Mouse (Mus musculus) kidney, embryonic 14.5 days (tissue): ENCODE data around the gene Prkce. TPM values are rescaled to one million over a fixed set of nuclear protein-coding genes. Genes with fewer than 3 reads are reported as not detected.

Experiments used
- ATAC-seq: fragments of 200-750 bp; cut with Nextera tagmentation; 2 replicates; pipeline ENCODE4 v1.8.0; 2017; ENCODE audit warnings: moderate number of reproducible peaks, mild to moderate bottlenecking, moderate TSS enrichment, moderate library complexity; ENCODE audit not compliant: low FRiP score, low TSS enrichment
- H3K27ac ChIP-seq: fragments of 300-500 bp; sonication (generic); 2 replicates; pipeline ENCODE4 v1.5.1; 2014; ENCODE audit warnings: low read depth, mild to moderate bottlenecking, low read length, moderate library complexity, mixed read lengths
- H3K27me3 ChIP-seq: fragments of 300-500 bp; sonication (generic); 2 replicates; pipeline ENCODE4 v1.6.1; 2014; ENCODE audit warnings: mild to moderate bottlenecking, low read length; ENCODE audit not compliant: control insufficient read depth, insufficient read depth
- H3K36me3 ChIP-seq: fragments of 300-500 bp; sonication (generic); 2 replicates; pipeline ENCODE4 v1.6.1; 2014; ENCODE audit warnings: low read length, mixed read lengths; ENCODE audit not compliant: control insufficient read depth, insufficient read depth
- H3K4me1 ChIP-seq: fragments of 300-500 bp; sonication (generic); 2 replicates; pipeline ENCODE4 v1.6.1; 2014; ENCODE audit warnings: low read length, mixed read lengths; ENCODE audit not compliant: control insufficient read depth, insufficient read depth
- H3K4me2 ChIP-seq: fragments of 300-500 bp; sonication (generic); replicated peaks from 2 replicates; pipeline ENCODE4 v1.6.1; 2014; ENCODE audit warnings: low read depth, mild to moderate bottlenecking, low read length
- H3K4me3 ChIP-seq: fragments of 300-500 bp; sonication (generic); 2 replicates; pipeline ENCODE4 v1.5.1; 2014; ENCODE audit warnings: mild to moderate bottlenecking, low read length
- H3K9ac ChIP-seq: fragments of 300-500 bp; sonication (generic); 2 replicates; pipeline ENCODE4 v1.6.1; 2014; ENCODE audit warnings: low read depth, mild to moderate bottlenecking, low read length, moderate library complexity
- H3K9me3 ChIP-seq: fragments of 300-500 bp; sonication (generic); 2 replicates; pipeline ENCODE4 v1.6.1; 2016; ENCODE audit warnings: low read length; ENCODE audit not compliant: control insufficient read depth
- WGBS: fragments of 180-500 bp; shearing (Covaris S2); extraction: QIAGEN DNeasy Blood & Tissue Kit; methylation state at CpG from one replicate; pipeline ENCODE4 v1.1.7; 2014; 5-methylcytosine and 5-hydroxymethylcytosine counted together
- polyA plus RNA-seq: library from polyadenylated mRNA; unstranded; fragments of >200 nt; fragmentation: Nextera tagmentation; extraction: Ambion mirVana; gene quantifications from 2 replicates; pipeline ENCODE4 v1.2.1, GENCODE M21; 2014

Prkce gene
- polyA plus RNA-seq, 1 experiment from 2014 or later, result 8.8 TPM

DNA sequence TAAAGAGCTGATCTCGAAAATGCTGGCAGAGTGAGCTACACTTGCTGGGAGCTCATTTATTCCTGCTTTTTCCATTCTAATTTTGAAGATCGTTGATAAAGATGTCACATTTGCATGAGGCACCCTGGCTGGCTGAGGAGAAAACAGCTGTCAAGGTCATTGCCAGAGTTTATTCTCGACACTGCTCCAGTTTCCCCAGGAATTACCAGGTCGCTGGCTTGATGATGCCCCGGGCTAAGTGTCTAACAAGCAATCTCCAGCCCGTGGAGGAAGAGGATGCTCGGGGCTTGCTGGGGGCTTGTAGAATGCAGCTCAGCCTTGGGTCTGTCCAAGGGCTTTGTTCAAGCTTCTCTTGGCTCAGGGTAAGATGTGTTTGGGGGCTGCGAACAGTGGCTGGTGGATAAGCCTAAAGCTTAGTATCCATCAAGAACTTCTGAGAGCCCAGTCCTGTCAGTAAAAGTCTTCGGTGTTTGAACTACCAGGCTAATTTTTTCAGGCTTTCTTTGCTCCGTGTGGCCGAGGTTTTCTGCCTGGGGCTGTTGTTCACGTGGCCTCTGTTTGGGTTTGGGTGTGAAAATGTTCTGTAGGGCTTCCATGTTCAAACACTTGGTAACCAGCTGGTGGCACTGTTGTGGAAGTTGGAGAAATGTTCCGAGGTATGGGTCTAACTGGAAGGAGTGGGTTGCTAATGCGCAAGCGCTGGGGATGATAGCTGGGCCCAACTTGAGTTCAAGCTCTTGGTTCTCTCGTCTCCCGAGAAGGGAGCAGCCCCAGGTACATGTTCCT is 293.3 kb downstream of the Prkce start:
- H3K9me3 ChIP-seq, result no peaks in the 10 kb centered on the region
- H3K4me2 ChIP-seq, result no peak overlapping the region
- no peaks in the 10 kb centered on the region for H3K27me3 ChIP-seq
- no peak for ATAC-seq
- H3K4me1 ChIP-seq, result peaks cover 21% of the 10 kb centered on the region; the same call in 1 of the 2 replicates
- H3K9ac ChIP-seq, result no peak overlapping the region
- no peak overlapping the region for H3K27ac ChIP-seq
- 64% methylated on average over 17 of the region's 17 CpGs for WGBS
- no peak overlapping the region for H3K4me3 ChIP-seq
- no peaks in the 10 kb centered on the region for H3K36me3 ChIP-seq

- WGBS, result 19% methylated on average over 3 of the region's 3 CpGs
- no peaks in the 10 kb centered on the region for H3K36me3 ChIP-seq
- H3K27me3 ChIP-seq, result no peaks in the 10 kb centered on the region
- H3K4me3 ChIP-seq, result no peak overlapping the region
- peak; percentile 88 for ATAC-seq
- no peaks in the 10 kb centered on the region for H3K9me3 ChIP-seq
- no peak overlapping the region for H3K9ac ChIP-seq
- peaks cover 32% of the 10 kb centered on the region for H3K4me1 ChIP-seq
- H3K27ac ChIP-seq, result no peak overlapping the region
- H3K4me2 ChIP-seq, result no peak overlapping the region
These were observed 295.8 kb downstream of the Prkce start for GRCm38 (mm10) chr17:86463369-86463768.

- H3K27me3 ChIP-seq, result no peaks in the 10 kb centered on the region
- no peak overlapping the region for H3K4me3 ChIP-seq
- H3K27ac ChIP-seq, result no peak overlapping the region
- peaks cover 37% of the 10 kb centered on the region for H3K4me1 ChIP-seq
- no peak overlapping the region for H3K4me2 ChIP-seq
- no peak for ATAC-seq
- WGBS, result 82% methylated on average over 8 of the region's 8 CpGs
- no peaks in the 10 kb centered on the region for H3K36me3 ChIP-seq
- no peak overlapping the region for H3K9ac ChIP-seq
- H3K9me3 ChIP-seq, result no peaks in the 10 kb centered on the region
These were observed 296.6 kb downstream of the Prkce start for GRCm38 (mm10) chr17:86464197-86464596.

- Histone ChIP-seq H3K4me3 (no peak overlapping the region), H3K4me1 (peaks cover 38% of the 10 kb centered on the region), H3K27ac (no peak overlapping the region), H3K27me3 (no peaks in the 10 kb centered on the region), H3K36me3 (no peaks in the 10 kb centered on the region), H3K9me3 (no peaks in the 10 kb centered on the region), H3K4me2 (no peak overlapping the region), H3K9ac (no peak overlapping the region)
- no peak for ATAC-seq
- 67% methylated on average over 16 of the region's 16 CpGs for WGBS
These were observed 297.2 kb downstream of the Prkce start for GRCm38 (mm10) chr17:86464689-86465363.

DNA sequence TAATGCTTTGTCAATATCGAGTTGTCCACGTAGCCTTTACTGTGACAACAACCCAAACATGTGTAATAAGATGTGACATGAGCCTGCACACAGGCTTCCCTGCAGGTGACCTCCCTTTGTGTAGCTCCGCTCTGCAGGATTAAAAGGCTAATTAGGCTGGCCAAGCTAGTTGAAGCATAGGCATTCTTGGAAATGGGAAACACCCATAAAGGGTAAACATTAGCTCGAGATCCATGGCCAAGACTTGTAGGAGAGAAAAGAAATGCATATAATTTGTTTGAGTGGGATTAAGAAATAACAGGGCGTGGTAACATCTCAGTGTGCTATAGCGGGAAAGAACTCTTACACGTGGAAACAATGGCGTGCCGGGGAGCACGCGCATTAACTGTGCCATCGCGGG is 298.3 kb downstream of the Prkce start:
- Histone ChIP-seq H3K9ac (no peak overlapping the region), H3K4me3 (no peak overlapping the region), H3K4me2 (no peak overlapping the region), H3K9me3 (no peaks in the 10 kb centered on the region), H3K4me1 (peaks cover 38% of the 10 kb centered on the region), H3K36me3 (no peaks in the 10 kb centered on the region), H3K27me3 (no peaks in the 10 kb centered on the region), H3K27ac (no peak overlapping the region)
- ATAC-seq, result no peak
- 77% methylated on average over 13 of the region's 13 CpGs for WGBS

DNA sequence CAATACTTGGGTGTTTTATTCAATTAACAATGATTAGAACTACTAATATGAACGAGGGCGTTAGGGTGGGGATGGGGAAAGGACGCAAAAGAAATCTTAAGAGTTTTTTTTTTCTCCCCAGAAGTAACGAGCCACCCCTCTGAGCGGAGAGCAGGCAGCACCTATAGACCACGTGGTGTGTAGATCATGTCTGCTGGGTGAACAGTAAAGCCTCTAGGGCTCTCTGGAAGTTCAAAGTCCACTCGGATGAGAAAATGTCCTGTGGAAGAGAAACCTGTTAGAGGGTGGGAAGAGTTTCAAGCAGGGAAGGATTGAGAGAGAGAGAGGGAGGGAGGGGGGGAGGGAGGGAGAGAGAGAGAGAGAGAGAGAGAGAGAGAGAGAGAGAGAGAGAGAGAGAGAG is 298.8 kb downstream of the Prkce start:
- Histone ChIP-seq H3K36me3 (no peaks in the 10 kb centered on the region), H3K27me3 (no peaks in the 10 kb centered on the region), H3K4me2 (no peak overlapping the region), H3K4me1 (peaks cover 38% of the 10 kb centered on the region), H3K27ac (no peak overlapping the region), H3K9me3 (no peaks in the 10 kb centered on the region), H3K9ac (no peak overlapping the region), H3K4me3 (no peak overlapping the region)
- WGBS, result 72% methylated on average over 7 of the region's 7 CpGs
- no peak for ATAC-seq

GRCm38 (mm10) chr17:86466871-86467270 is 299.3 kb downstream of the Prkce start:
- no peak for ATAC-seq
- H3K4me1 ChIP-seq, result peaks cover 38% of the 10 kb centered on the region
- WGBS, result 37% methylated on average over 7 of the region's 7 CpGs
- H3K4me2 ChIP-seq, result no peak overlapping the region; the same call in 1 of the 2 replicates
- no peak overlapping the region for H3K9ac ChIP-seq
- no peaks in the 10 kb centered on the region for H3K9me3 ChIP-seq
- H3K36me3 ChIP-seq, result no peaks in the 10 kb centered on the region
- no peak overlapping the region for H3K4me3 ChIP-seq
- H3K27me3 ChIP-seq, result no peaks in the 10 kb centered on the region
- H3K27ac ChIP-seq, result 0 out of 2 replicates have a peak overlapping the region, but pooled peaks have one; percentile 24

GRCm38 (mm10) chr17:86467291-86467898 is 299.8 kb downstream of the Prkce start:
- H3K4me3 ChIP-seq, result no peak overlapping the region
- no peak overlapping the region; the same call in 1 of the 2 replicates for H3K4me2 ChIP-seq
- no peak for ATAC-seq
- no peaks in the 10 kb centered on the region for H3K27me3 ChIP-seq
- H3K9ac ChIP-seq, result no peak overlapping the region
- H3K36me3 ChIP-seq, result no peaks in the 10 kb centered on the region
- no peaks in the 10 kb centered on the region for H3K9me3 ChIP-seq
- peaks cover 38% of the 10 kb centered on the region for H3K4me1 ChIP-seq
- WGBS, result 47% methylated on average over 10 of the region's 10 CpGs
- H3K27ac ChIP-seq, result no peak overlapping the region

GRCm38 (mm10) chr17:86467967-86468366 is 300.4 kb downstream of the Prkce start:
- Histone ChIP-seq H3K27me3 (no peaks in the 10 kb centered on the region), H3K36me3 (no peaks in the 10 kb centered on the region), H3K9ac (no peak overlapping the region), H3K4me1 (peaks cover 38% of the 10 kb centered on the region), H3K27ac (no peak overlapping the region), H3K4me3 (no peak overlapping the region), H3K4me2 (no peak overlapping the region), H3K9me3 (no peaks in the 10 kb centered on the region)
- 73% methylated on average over 5 of the region's 5 CpGs for WGBS
- ATAC-seq, result no peak
